Mouse (Mus musculus) ES-Bruce4 (cell line): ENCODE data around the gene Ddias. TPM values are rescaled to one million over a fixed set of nuclear protein-coding genes. Genes with fewer than 3 reads are reported as not detected.

Experiments used
- H3K27ac ChIP-seq: 2 replicates; pipeline ENCODE4 v1.5.1; 2012; ENCODE audit warnings: low read length, inconsistent platforms; ENCODE audit not compliant: insufficient read depth
- H3K27me3 ChIP-seq: 2 replicates; pipeline ENCODE4 v1.6.1; 2012; ENCODE audit warnings: mild to moderate bottlenecking, low read length, inconsistent platforms; ENCODE audit not compliant: control insufficient read depth, poor library complexity, insufficient read depth, severe bottlenecking
- H3K36me3 ChIP-seq: 2 replicates; pipeline ENCODE4 v1.6.1; 2012; ENCODE audit warnings: inconsistent platforms, mild to moderate bottlenecking, low read length, moderate library complexity; ENCODE audit not compliant: control insufficient read depth, poor library complexity, insufficient read depth, severe bottlenecking
- H3K4me1 ChIP-seq: one replicate; pipeline ENCODE4 v1.8.1; 2011; ENCODE audit warnings: low read length; ENCODE audit not compliant: control insufficient read depth, insufficient read depth
- H3K4me3 ChIP-seq: 2 replicates; pipeline ENCODE4 v1.5.1; 2011; ENCODE audit warnings: low read depth, mild to moderate bottlenecking, low read length
- H3K9ac ChIP-seq: 2 replicates; pipeline ENCODE4 v1.6.1; 2012; ENCODE audit warnings: low read depth, mild to moderate bottlenecking, inconsistent platforms; ENCODE audit not compliant: poor library complexity, severe bottlenecking
- H3K9me3 ChIP-seq: replicated peaks from 2 replicates; pipeline ENCODE4 v1.6.1; 2012; ENCODE audit warnings: mild to moderate bottlenecking, low read length, inconsistent platforms; ENCODE audit not compliant: control insufficient read depth, poor library complexity, insufficient read depth, severe bottlenecking
- CTCF ChIP-seq: IDR thresholded peaks from one replicate; pipeline ENCODE4 v1.8.1; 2011; ENCODE audit warnings: low read depth, low read length
- EP300 ChIP-seq: IDR thresholded peaks from 2 replicates; pipeline ENCODE4 v1.6.1; 2011; ENCODE audit warnings: low read depth, low read length; ENCODE audit not compliant: insufficient read depth
- POLR2A ChIP-seq: IDR thresholded peaks from one replicate; pipeline ENCODE4 v1.8.1; 2011; ENCODE audit warnings: low read length; ENCODE audit not compliant: insufficient read depth
- polyA plus RNA-seq: library from polyadenylated mRNA; stranded (reverse); fragments of >200 nt; gene quantifications from 2 replicates; pipeline ENCODE4 v1.2.4, GENCODE M21; 2011; ENCODE audit warnings: low read depth; ENCODE audit not compliant: missing spikeins, insufficient read depth, insufficient read length

Gene Ddias
- polyA plus RNA-seq, 1 experiment, result 64.5 TPM

GRCm38 (mm10) chr7:92817886-92818285, 56.2 kb downstream of the Ddias start:
- Histone ChIP-seq H3K36me3 (no peaks in the 10 kb centered on the region), H3K9ac (no peak overlapping the region), H3K27ac (no peak overlapping the region), H3K4me3 (no peak overlapping the region), H3K4me1 (no peaks in the 10 kb centered on the region), H3K27me3 (no peaks in the 10 kb centered on the region), H3K9me3 (no peaks in the 10 kb centered on the region)
- TF ChIP-seq POLR2A (no peak), CTCF (no peak), EP300 (no peak)

DNA sequence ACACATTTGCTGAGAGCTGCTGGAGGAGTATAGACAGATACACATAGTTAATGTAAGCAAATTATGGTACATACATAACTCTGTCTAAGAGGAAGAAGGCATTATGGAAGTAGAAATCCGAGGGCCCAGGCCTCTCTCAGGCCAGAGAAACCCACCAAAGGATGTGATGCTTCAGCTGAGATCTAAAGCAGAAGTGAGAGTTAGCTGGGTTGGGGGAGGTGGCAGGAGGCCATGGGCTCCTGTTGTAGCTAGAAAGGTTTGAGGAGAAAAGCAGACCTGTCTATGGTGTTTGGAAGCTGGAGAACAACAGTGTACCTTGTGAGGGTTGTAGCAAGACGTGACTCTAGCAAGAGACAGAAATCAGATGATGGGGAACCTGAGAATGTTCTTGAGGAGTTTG, 56.8 kb downstream of the Ddias start:
- Histone ChIP-seq H3K4me1 (no peaks in the 10 kb centered on the region), H3K4me3 (no peak overlapping the region), H3K9me3 (no peaks in the 10 kb centered on the region), H3K27ac (no peak overlapping the region), H3K27me3 (no peaks in the 10 kb centered on the region), H3K9ac (no peak overlapping the region), H3K36me3 (no peaks in the 10 kb centered on the region)
- TF ChIP-seq EP300, result no peak
- no peak for TF ChIP-seq POLR2A
- no peak for TF ChIP-seq CTCF

DNA sequence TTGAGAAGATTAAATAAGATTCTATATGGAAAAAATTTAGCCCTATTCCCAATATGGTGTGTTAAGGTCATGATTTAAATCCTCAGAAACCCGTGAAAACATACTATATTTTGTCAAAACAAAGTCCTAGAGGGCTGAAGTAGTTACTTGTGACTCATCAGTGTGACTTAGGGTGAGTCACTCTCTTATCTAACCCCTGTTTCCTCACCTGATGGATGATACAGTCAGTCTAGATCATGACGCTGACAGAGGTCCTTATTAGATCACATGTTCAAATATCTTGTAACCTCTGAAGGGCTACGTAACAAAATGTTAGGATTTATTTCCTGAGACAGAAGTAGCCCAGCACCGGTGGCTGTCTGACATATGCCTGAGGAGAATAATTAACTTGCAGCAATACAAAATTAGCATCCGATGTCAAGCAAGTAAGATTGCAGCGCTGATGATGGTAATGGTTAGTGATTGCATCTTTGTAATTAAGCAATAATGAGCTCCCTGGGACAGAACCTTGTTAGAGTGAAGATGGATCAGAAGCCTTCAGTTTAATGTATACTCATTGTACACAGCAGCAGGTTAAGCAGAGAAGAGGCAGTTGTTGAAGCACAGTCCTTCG, 62.3 kb downstream of the Ddias start:
- H3K4me1 ChIP-seq, result peaks cover 1% of the 10 kb centered on the region
- H3K27ac ChIP-seq, result no peak overlapping the region
- H3K9ac ChIP-seq, result no peak overlapping the region
- no peaks in the 10 kb centered on the region for H3K27me3 ChIP-seq
- H3K9me3 ChIP-seq, result no peaks in the 10 kb centered on the region
- H3K4me3 ChIP-seq, result no peak overlapping the region
- TF ChIP-seq CTCF, result no peak
- no peak for TF ChIP-seq POLR2A
- TF ChIP-seq EP300, result no peak
- H3K36me3 ChIP-seq, result no peaks in the 10 kb centered on the region

Other genes with a start within 250 kb of the Ddias start
- gene Ankrd42, start 237.1 kb downstream of the Ddias start, polyA plus RNA-seq, result 2.1 and 2.5 TPM in 2 replicates
- gene Pcf11, start 204.3 kb downstream of the Ddias start, polyA plus RNA-seq, result 63.2 and 64.1 TPM in 2 replicates
- gene Rab30, start 132.6 kb downstream of the Ddias start, polyA plus RNA-seq, result 3.7 and 5.9 TPM in 2 replicates
- 38.8 and 40.5 TPM in 2 replicates for gene Prcp, start 223 bp upstream of the Ddias start, polyA plus RNA-seq
- 0.44 and 0.70 TPM in 2 replicates for gene Fam181b, start 205.6 kb upstream of the Ddias start, polyA plus RNA-seq